Mouse (Mus musculus) embryo, embryonic 11.5 days (tissue): ENCODE measurements at regions not wholly inside any gene's neighbourhood (a gene's known extent, or its start where the extent isn't known, plus 50 kb on each side); places are given as distances from the start of the nearest gene placed in this dataset.

ENCODE experiments used
- DNase-seq: peaks from one replicate; pipeline ENCODE4 v3.0.0-alpha.2; 2012; ENCODE audit warnings: low read depth, low spot score

DNA sequence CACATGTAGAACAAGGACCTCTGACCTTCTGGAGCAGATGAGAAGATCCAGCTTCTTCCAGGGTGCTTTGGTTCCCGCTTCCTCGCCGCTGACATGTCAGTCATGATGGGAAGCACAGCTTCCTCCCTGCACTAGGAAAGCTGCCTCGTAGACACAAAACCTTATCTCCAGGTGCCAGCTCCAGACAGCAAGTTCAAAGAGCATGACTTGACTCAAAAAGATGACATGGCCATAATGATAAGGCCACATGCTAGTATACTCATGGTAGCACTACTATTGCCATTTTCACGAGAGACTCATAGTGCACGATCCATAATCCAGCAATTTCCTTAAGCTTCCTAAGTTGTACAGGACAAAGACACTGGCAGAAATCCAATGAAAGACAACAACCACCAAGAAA is 272.1 kb downstream of the Gm9195 start:
- DNase-seq = no peak

- no peak for DNase-seq
Observed at GRCm38 (mm10) chr14:72200307-72200706, 291.3 kb downstream of the Gm9195 start.

- DNase-seq = no peak
Observed at GRCm38 (mm10) chr14:72199900-72200299, 291.7 kb downstream of the Gm9195 start.

GRCm38 (mm10) chr14:72197972-72198371 is 293.7 kb downstream of the Gm9195 start:
- DNase-seq = no peak

- DNase-seq = peak; percentile 29
Observed at GRCm38 (mm10) chr14:72187329-72187984, 304.2 kb downstream of the Gm9195 start.

- DNase-seq = no peak
Observed at GRCm38 (mm10) chr14:72175751-72176150, 315.9 kb downstream of the Gm9195 start.

GRCm38 (mm10) chr14:72172549-72173405 is 318.9 kb downstream of the Gm9195 start:
- DNase-seq = no peak

DNA sequence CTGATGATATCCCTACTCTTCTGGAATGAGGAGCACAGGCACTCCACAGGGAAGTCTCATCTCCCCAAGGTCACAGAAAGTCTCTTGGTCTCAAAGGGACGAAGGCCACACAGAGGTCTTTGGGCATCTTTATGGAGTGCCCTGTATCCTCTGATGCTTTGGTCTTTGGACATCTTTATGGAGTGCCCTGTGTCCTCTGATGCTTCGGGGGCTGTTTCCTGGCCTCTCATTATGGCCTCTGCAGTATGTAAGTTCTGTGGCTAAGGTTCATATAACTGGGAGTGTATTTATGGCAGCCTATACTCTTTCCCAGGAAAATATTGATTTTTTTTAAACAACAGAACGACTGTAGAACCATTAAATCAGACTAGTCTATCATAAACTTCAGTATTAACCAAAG is 319.9 kb downstream of the Gm9195 start:
- no peak for DNase-seq

GRCm38 (mm10) chr14:72158537-72159323 is 332.9 kb downstream of the Gm9195 start:
- DNase-seq = peak; percentile 52

- no peak for DNase-seq
Observed at GRCm38 (mm10) chr14:72155197-72155907, 336.3 kb downstream of the Gm9195 start.

DNA sequence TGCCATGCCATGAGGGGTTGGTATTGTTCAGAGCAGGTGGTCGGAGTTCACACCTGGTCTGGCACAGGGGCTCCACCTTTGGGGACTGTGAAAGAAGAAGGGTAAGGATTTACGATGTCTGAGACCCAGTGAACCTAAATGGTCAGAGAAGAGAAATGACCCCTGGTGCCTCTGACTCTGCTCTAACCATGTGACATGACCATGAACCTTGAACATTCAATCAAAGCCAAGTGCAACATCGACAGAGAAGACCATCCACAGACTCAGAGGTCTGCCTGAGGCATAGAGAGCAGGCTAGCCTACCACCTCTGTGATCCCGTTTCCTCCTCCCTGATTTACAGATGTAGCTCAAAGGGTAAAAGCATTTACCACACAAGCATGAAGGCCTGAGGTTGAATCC is 340.0 kb downstream of the Gm9195 start:
- DNase-seq = no peak

DNA sequence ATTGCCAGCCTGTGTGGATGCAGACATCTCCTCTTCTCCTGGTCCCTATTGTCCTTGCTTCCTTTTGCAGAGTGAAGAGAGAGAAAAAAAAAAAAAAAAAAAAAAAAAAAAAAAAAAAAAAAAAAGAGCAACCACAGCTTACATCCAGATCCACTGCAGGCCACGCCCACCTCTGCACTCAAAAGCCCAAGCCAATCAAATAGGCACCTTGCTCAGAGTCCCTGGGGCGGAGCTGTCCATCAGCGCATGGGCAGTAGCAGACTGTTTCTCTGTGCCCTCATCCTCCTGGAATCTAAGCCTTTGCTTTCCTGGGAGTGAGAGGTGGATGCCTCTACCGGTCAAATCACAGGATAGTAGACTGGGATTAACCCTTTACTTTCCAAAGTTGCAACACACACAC is 342.2 kb downstream of the Gm9195 start:
- DNase-seq = peak; percentile 29

DNA sequence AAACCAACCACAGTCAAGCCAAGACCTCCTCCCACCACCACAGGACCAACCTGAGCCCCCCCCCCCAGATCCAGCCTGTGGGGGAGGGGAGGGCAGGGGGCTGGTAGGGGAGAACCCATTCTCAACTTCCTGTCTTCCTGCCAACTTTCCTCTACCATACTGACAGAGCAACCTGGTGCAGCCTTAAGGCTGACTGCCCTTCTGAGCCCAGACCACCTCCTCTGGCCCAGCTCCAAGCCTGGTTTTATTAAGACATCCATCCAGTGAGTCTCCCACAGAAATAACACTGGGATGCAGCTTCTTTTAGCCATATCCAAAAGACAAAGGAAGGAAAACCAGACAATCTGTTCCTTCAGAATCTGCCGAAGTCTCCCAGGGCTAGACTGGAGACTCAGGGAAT is 342.8 kb downstream of the Gm9195 start:
- no peak for DNase-seq

DNA sequence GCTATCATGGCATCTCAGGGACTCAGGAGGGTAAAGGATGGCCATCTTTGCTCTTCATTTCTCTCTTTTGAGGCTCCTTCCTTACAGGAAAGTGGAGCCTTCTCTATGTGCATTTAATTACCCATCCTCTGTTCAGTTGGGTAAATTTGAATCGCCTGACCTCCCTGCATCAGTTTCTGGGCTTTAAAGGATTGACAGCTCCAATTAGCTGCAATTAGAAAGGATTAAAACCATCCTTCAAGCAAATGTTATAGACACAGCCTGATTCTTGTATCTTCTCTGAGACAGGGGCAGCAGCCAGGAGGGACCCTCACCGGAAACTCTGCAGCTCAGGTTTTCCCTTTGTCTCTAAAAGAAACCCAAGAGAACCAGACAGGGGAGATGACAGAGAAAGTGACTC is 345.3 kb downstream of the Gm9195 start:
- DNase-seq = no peak

DNA sequence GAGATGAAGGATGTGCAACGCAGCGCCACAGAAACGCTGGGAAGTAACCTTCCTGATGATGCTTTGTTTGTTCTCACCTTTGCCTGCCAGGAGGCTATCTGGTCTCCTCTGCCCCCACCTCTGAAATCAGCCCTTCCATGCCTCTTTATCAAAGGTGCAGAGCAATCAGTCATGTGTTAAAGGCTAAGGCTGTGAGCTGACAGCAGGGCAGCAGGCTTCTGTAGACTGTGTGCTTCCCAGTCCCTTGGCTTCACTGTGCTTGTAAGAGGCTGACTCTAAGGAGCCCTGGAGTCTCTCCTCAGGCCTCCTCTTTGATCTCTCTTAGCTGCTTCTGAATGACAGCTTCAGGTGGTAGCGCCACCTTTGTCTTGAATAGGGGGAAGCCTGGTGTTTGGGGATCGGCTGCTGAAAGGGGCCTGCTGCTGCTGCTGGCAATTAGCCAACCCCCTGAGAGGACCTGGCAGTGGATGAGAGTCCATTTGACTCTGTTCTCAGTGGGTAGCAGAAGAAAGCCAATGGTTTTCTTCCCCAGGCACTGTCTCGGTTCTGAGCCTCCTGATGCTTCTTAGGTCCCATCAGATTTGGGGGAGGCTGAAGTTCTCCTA is 348.7 kb downstream of the Gm9195 start:
- no peak for DNase-seq

GRCm38 (mm10) chr14:72141136-72141535 is 350.5 kb downstream of the Gm9195 start:
- DNase-seq = no peak

- no peak for DNase-seq
Observed at GRCm38 (mm10) chr14:72130149-72130548, 361.5 kb downstream of the Gm9195 start.

- DNase-seq = no peak
Observed at GRCm38 (mm10) chr14:72121786-72122185, 369.9 kb downstream of the Gm9195 start.

- DNase-seq = no peak
Observed at GRCm38 (mm10) chr14:72121006-72121405, 370.6 kb downstream of the Gm9195 start.

DNA sequence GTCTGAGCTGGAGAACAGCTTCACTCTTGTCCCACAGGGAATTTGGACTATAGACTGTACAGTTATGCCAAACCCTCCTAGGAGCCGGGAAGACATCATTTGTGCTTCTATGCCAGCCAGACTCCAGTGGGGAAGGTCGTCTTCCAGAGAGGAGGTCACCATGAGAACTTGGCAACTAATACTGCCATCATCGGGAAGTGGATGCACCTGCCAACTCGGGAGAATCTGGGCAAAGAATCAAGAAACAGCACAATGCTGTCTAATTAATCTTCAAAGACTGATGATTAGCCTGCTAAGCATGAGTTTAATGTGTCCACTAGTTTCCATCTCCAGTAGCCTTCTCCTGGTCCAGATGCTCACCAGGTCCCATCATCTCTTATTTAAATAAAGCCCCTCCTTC is 374.8 kb downstream of the Gm9195 start:
- DNase-seq = no peak

DNA sequence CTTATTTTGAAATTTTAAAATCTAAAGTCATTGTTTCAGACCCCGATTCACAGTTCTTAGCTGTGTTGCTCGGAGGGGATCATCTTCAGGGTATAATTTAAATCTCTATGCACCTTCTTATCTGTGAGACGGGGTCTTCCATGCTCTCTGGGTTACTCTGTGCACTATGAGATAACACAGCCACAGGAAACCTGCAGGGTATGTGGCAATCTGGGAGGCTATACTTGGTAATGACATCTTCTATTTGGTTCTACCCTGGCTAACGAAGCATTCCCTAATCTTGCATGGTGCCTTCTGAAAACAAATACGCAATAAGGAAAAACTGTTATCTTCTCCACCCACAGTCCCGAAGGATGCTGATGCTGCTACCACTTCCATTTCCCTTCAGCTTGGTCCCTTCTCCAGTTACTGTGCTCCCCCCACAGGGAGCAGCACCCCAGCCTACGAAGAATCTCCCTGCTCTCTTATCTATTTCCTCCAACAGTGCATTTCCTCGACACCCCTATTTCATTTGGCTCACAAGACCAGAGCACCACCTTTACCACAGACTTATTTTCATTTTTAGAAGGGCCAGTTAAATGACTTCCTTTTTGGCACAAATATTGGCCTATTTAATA is 378.2 kb downstream of the Gm9195 start:
- DNase-seq = no peak
